Mouse (Mus musculus): ENCODE measurements around the gene Csrp2.

Csrp2 gene

DNA sequence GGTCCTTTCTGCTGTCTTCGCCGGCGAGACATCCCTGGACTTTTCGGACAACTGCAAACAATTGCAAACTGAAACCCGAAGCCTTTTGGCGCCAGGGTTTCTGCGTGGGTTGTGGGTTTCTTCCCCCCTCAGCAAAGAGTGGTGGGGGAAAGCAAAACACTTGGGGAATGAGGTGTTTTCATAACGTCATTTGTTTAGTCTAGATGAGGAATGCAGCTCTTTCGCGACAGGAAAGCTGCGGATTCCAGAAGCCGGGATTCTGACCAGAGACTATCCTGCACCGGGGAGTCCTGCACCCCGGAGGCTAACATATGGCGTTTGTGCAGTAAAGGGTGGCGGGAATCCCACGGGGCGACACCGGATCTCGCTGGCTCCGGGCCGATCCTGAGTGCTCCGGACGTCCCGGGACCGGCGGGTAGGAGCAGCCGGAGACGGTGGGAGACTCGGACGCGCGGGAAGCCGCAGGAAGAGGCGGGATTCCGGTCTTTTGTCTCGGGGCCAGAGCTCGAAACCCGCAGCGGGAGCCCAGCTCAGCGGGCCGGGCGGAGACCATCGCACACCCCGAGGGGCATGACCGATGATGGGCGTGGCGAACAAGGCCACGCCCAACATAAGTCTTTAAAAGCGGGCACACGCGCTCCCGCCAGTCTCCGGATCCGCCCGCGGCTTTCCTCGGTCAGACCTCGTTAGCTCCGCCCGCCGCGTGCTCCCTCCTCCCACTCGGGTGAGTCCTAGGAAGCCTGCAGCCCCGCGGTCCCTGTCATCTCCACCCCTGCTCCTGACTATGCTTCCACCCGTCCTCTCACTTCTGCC, at the start of gene Csrp2:
Csrp2 (plus strand) TSS at position 259 of the 813 bp plus-strand sequence.
- peak; percentile 76 to 87 for DNase-seq (ENCODE audit: low spot score in 2 of 2)

- DNase-seq (ENCODE audit: low spot score in 2 of 2), result no peak
Measured at GRCm38 (mm10) chr10:110874853-110875252, 44.7 kb upstream of the Csrp2 start.

- DNase-seq (ENCODE audit: low spot score in 2 of 2), result no peak
Measured at GRCm38 (mm10) chr10:110876956-110877355, 42.6 kb upstream of the Csrp2 start.

- no peak for DNase-seq (ENCODE audit: low spot score in 2 of 2)
Measured at GRCm38 (mm10) chr10:110877851-110878250, 41.7 kb upstream of the Csrp2 start.

GRCm38 (mm10) chr10:110878641-110879040, 40.9 kb upstream of the Csrp2 start:
- DNase-seq (ENCODE audit: low spot score in 2 of 2), result no peak

GRCm38 (mm10) chr10:110879426-110880066, 40.0 kb upstream of the Csrp2 start:
- no peak for DNase-seq (ENCODE audit: low spot score in 2 of 2)

- DNase-seq (ENCODE audit: low spot score in 2 of 2), result no peak
Measured at GRCm38 (mm10) chr10:110881346-110881745, 38.2 kb upstream of the Csrp2 start.

- DNase-seq (ENCODE audit: low spot score in 2 of 2), result no peak
Measured at GRCm38 (mm10) chr10:110882701-110883100, 36.9 kb upstream of the Csrp2 start.

- DNase-seq (ENCODE audit: low spot score in 2 of 2), result no peak
Measured at GRCm38 (mm10) chr10:110890656-110891272, 28.8 kb upstream of the Csrp2 start.

GRCm38 (mm10) chr10:110899744-110900501, 19.7 kb upstream of the Csrp2 start:
- no peak for DNase-seq (ENCODE audit: low spot score in 2 of 2)

- no peak for DNase-seq (ENCODE audit: low spot score in 2 of 2)
Measured at GRCm38 (mm10) chr10:110903862-110904261, 15.7 kb upstream of the Csrp2 start.

GRCm38 (mm10) chr10:110916666-110917344, 2.8 kb upstream of the Csrp2 start:
- no peak for DNase-seq (ENCODE audit: low spot score in 2 of 2)

- DNase-seq (ENCODE audit: low spot score in 2 of 2), result no peak
Measured at GRCm38 (mm10) chr10:110917521-110917920, 2.1 kb upstream of the Csrp2 start.

DNA sequence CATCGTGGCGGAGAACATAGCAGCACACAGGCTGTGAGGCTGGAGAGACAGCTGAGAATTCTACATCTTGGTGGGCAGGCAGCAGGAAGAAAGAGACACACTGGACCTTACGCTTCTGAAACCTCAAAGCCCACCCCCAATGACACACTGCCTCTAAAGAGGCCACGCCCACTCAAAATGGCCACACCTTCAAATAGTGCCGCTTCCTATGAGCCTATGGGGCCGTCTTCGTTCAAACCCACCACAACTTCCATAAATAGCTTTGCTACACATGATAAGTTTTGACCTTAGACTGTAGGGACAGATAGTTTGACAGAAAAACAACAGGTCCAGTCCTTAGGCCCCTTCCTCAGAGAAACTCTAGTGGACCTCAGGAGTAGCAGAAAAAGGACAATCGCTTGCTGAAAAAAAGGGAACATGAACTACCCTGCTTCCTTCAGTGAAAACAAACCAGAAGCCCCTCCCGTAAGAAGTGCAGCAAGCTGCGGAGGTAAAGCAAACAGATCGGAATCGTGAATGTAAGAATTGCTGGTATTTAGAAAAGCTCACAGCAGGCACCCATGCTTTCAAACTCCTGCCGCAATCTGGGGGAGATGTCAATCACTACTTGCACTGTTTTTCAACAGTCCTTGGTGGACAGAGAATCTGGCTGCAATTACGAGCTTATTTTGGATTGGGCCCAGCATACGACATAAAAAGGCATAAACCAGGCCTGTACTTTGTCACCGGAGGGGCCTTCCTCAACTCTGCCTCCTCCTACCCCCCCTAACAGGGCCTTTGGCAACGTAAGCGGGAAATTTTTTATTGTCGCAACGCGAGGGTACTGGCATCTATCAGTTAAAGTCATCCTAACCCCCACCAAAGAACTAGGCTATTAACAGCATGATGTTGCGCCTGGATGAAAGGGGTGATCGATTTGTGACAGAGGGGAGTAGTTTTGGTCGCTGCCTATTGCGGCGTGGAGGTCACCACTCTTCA, 886 bp upstream of the Csrp2 start:
- DNase-seq (ENCODE audit: low spot score in 2 of 2), result peak in 1 of 2 experiments; percentile 46

DNA sequence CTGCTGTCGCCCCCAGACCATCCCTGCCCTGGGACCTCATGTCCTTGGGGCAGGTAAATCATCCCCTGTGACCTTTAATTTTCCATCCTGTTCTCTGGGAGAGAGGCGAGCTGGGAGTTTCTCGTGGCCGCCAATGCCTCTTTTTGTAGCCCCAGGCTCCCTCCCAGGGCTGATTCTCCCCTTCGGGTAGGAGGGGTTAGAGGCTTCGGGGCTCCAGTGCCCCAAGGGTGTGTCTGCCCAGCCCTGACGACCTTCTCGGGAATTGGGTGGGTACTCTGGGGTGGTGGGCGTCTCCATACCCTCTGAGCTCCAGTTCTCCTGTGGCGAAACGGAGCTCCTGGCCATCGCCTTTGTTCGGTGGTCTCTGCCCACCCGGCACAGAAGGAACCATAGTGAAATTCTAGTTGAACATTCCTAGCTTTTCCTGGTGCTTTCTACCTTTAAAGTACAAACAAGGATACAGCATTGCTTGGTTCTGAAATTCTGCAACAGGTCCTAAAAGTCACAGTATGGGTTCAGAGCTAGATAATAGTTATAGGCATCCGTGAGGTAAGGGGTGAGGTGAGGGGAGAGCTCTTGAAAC, 870 bp downstream of the Csrp2 start:
- DNase-seq (ENCODE audit: low spot score in 2 of 2), result no peak

DNA sequence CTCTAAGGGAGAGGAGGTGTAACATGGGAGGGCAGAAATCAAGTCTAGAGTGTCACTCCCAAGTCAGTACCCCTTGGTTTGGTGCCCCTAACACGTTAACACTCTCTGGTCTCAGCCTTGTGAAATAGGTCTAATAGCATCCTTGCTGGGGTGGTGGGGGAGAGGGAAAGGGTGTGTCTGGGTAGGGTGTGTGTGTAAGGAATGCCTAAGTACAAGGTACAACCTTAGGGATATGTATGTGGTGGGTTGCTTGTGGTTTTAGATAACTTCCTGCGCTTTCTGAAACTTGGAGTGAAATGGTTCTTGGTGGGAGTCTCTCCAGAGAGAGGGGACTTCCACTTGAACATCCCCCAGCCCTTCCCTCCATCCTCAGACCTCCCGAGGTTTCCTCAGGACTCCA, 2.3 kb downstream of the Csrp2 start:
- DNase-seq (ENCODE audit: low spot score in 2 of 2), result no peak

DNA sequence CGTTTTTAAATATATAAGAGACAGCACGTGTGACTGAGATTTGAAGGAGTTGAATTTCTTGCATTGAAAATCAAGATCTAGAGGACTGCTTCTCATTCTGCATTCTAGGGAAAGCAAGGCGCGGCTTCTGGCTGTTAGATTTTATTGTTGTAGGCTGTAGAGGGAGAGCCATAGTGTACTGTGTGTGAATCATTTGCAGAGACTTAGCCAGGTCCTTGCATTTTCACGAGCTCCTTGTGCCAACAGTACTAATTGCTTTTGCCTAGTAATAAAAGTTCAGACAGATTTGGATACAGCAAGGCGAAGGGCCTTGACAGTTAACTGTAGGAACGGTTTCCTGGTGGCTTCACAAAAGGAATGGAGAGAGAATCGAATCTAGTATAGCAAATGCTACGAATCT, 3.0 kb downstream of the Csrp2 start:
- DNase-seq (ENCODE audit: low spot score in 2 of 2), result no peak

DNA sequence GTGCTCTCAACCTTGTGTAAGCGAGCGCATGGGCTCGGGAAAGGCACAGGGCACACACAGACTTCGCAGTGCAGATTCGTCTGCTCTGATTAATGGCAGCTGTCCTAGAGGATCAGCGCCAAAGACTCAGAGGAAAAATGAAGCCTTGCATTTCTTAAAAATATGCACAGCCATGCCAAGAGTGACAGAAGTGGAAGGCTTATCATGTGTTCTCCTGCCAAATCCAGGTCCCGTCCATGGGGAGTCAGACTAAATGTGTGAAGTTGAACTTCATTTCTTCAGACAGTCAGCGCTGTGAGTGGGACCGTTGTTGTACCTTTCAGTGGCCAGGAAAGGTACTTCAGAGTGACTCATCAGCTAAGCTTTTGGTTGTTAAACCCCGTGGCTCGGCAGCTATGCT, 7.9 kb downstream of the Csrp2 start:
- DNase-seq (ENCODE audit: low spot score in 2 of 2), result no peak

GRCm38 (mm10) chr10:110929756-110930155, 10.2 kb downstream of the Csrp2 start:
- no peak for DNase-seq (ENCODE audit: low spot score in 2 of 2)
